Mouse (Mus musculus) kidney, postnatal 4 days (tissue): ENCODE data around the gene Kl.

ENCODE experiments used
- DNase-seq, 2 experiments: peaks; one replicate each; pipeline ENCODE4 v3.0.0; 2021; ENCODE audit warnings: mixed read lengths in 2 of 2

Kl gene

DNA sequence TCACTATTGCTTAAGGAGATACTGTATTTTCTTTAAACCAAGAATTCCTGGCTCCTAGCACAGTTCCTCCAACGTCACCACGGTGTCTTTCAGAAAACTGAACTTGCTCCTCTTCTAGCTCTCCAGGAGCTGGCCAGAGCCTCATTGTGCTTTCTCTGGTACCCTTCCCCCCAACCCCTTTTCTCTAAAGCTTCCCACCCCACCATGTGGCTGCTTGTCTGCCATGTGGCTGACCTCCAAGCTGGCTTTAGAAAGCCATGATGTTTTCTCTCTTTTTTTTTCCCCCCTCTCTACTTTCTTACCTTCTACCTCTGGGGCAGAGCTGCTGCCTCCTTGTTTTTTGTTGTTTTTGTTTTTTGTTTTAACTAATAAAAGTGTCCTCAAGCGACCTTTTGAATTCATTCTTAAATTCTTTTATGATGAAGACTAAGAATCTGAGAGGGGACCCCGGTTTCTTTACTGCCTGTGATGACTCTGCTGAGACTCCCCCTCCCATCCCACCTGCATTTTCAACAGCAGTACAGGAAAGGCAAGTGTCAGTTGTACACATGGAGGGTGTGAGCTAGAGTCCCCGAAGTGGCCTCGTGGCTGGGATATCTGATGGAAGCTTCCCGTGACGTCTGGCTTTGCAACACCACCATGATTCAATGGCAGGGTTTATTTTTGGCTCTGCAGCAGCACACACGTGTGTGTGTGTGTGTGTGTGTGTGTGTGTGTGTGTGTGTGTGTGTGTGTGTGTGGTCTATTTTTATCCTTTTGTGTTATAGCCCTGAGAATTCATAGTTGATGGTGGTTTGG is 82.5 kb downstream of the Kl start:
- DNase-seq = no peak

DNA sequence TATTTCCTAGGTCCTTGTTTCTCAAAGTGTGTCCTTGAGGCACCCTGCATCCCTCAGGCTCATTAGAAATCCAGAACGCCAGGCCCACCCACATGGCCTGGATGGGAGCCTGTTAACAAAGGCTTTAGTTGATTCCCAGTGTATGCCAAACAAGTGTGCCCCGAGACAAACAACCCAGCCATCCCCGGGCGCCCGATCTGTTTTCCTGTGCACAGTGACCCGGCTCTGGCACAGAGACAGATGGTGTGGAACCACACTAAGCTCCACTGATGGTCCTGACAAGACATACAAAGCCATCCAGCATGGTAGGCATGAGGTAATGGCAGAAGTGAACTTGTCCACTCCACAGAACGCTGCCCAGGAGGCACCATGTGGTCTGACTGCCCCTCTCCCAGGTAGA is 85.5 kb downstream of the Kl start:
- DNase-seq = no peak

DNA sequence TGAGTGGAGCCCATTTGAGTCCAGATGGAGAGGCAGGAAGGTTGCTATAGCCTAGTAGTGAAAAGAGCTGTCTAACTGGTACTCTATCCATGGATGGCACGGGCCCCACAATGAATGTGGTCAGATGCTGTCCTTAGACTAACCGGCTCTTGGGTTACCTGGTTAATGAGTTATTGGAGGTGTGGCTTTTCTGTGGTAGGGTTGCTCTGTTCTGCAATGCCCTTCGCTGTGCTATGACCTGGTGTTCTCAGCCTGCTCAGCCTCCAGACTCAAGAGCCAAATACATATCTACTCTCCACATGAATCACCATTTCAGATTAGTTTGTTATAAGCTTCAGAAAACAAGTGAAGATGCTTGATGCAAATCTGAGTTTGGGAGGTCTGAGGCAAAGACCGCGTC is 90.5 kb downstream of the Kl start:
- peak in 1 of 2 experiments; percentile 25 for DNase-seq
